Mouse (Mus musculus): ENCODE data around the gene Snrnp40. TPM values are rescaled to one million over a fixed set of nuclear protein-coding genes. Genes with fewer than 3 reads are reported as not detected.

The Snrnp40 gene
- polyA plus RNA-seq, 1 experiment from 2014 or later, result 94.6 TPM

Other genes starting within 250 kb of the Snrnp40 start
- 1.7 and 2.3 TPM in 2 replicates for gene Hcrtr1, start 220.8 kb upstream of the Snrnp40 start, polyA plus RNA-seq (2014; fragmentation: Nextera tagmentation; extraction: Ambion mirVana)
- gene Tinagl1, start 185.0 kb upstream of the Snrnp40 start, polyA plus RNA-seq (2014; fragmentation: Nextera tagmentation; extraction: Ambion mirVana), result 6.6 and 8.5 TPM in 2 replicates
- 0.86 and 2.4 TPM in 2 replicates for gene Gm853, start 137.7 kb upstream of the Snrnp40 start, polyA plus RNA-seq (2014; fragmentation: Nextera tagmentation; extraction: Ambion mirVana)
- 32.3 and 35.5 TPM in 2 replicates for gene Serinc2, start 80.9 kb upstream of the Snrnp40 start, polyA plus RNA-seq (2014; fragmentation: Nextera tagmentation; extraction: Ambion mirVana)
- 272 and 285 TPM in 2 replicates for gene Fabp3, start 51.5 kb upstream of the Snrnp40 start, polyA plus RNA-seq (2014; fragmentation: Nextera tagmentation; extraction: Ambion mirVana)
- gene Gm10570, start 51.5 kb upstream of the Snrnp40 start, polyA plus RNA-seq (2014; fragmentation: Nextera tagmentation; extraction: Ambion mirVana), result 0.46 TPM in 1 of 2 replicates, not detected in the other
- 88.1 and 89.8 TPM in 2 replicates for gene Zcchc17, start 189 bp upstream of the Snrnp40 start, polyA plus RNA-seq (2014; fragmentation: Nextera tagmentation; extraction: Ambion mirVana)
- gene Nkain1, start 214.0 kb downstream of the Snrnp40 start, polyA plus RNA-seq (2014; fragmentation: Nextera tagmentation; extraction: Ambion mirVana), result 20.9 and 22.9 TPM in 2 replicates

All from hindbrain, embryonic 14.5 days (tissue).